Mouse (Mus musculus): ENCODE results near the gene Chrm4. TPM values are rescaled to one million over a fixed set of nuclear protein-coding genes. Genes with fewer than 3 reads are reported as not detected.

The Chrm4 gene
- polyA plus RNA-seq, 1 experiment from 2014 or later: not detected

DNA sequence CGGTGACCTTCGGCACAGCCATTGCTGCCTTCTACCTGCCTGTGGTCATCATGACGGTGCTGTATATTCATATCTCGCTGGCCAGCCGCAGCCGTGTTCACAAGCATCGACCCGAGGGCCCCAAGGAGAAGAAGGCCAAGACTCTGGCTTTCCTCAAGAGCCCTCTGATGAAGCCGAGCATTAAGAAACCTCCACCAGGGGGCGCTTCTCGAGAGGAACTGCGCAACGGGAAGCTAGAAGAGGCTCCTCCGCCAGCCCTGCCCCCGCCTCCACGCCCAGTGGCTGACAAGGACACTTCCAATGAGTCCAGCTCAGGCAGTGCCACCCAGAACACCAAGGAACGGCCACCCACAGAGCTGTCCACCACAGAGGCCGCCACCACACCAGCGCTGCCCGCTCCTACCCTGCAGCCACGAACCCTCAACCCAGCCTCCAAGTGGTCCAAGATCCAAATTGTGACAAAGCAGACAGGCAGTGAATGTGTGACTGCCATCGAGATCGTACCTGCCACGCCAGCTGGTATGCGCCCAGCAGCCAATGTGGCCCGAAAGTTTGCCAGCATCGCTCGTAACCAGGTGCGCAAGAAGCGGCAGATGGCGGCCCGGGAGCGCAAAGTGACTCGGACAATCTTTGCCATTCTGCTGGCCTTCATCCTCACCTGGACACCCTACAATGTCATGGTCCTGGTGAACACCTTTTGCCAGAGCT lies 931 bp downstream of the Chrm4 start:
- DNase-seq (ENCODE audit: low spot score): peak; percentile 88
- Histone ChIP-seq H3K4me3 (ENCODE audit: low read depth, low read length) (no peak overlapping the region), H3K27ac (ENCODE audit: low read depth) (no peak overlapping the region), H3K9me3 (ENCODE audit: control insufficient read depth, low read length) (no peaks in the 10 kb centered on the region), H3K27me3 (replicated peaks; ENCODE audit: control insufficient read depth, insufficient read depth, low read length) (peaks cover 17% of the 10 kb centered on the region), H3K9ac (ENCODE audit: low read length) (no peak overlapping the region), H3K4me1 (replicated peaks; ENCODE audit: control insufficient read depth, insufficient read depth, low read length) (peaks cover 15% of the 10 kb centered on the region), H3K4me2 (ENCODE audit: low read length) (0 out of 2 replicates have a peak overlapping the region, but pooled peaks have one; percentile 2), H3K36me3 (ENCODE audit: control insufficient read depth, insufficient read depth, low read length) (peaks cover under 1% of the 10 kb centered on the region; the same call in 1 of the 2 replicates)
- WGBS: 40% methylated on average over 34 of the region's 34 CpGs
- ATAC-seq (replicated peaks; ENCODE audit: low FRiP score, low TSS enrichment, low read depth): no peak

DNA sequence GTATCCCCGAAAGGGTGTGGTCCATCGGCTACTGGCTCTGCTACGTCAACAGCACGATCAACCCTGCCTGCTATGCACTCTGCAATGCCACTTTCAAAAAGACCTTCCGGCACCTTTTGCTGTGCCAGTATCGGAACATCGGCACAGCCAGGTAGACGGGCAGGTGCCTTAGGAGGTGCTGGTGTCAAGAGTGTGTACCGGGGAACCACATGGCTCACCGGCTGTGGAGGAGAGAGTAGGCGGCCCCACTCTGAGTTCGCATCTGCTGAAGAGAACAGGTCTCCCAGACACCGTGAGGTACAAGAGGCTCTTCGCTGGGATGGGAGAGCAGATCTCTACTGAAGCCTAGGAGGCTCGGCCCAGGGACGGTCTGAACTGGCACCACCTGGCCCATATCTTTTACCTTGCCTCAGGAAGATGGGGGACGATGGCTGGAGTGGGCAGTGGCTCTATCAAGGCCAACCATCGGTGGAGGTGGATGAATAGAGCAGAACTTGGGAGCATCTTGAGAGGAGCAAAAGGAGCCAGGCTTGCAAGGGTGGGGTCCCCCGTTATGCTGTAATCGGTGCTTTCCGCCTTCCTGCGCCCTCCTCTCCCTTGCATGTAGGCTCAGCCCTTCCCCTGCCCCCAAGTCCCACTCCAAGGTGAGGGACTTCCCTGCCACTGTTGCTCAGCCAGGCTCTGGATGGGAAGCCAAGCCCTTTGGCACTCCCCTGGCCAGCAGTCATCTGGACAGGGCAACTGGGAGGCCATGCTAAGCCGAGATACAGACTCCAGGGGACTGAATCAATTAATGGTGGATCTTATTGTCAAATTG lies 1.7 kb downstream of the Chrm4 start:
- DNase-seq (ENCODE audit: low spot score) (no peak), ATAC-seq (replicated peaks; ENCODE audit: low FRiP score, low TSS enrichment, low read depth) (no peak)
- Histone ChIP-seq H3K36me3 (ENCODE audit: control insufficient read depth, insufficient read depth, low read length) (peaks cover 8% of the 10 kb centered on the region; the same call in 1 of the 2 replicates), H3K27me3 (replicated peaks; ENCODE audit: control insufficient read depth, insufficient read depth, low read length) (peaks cover 9% of the 10 kb centered on the region), H3K27ac (ENCODE audit: low read depth) (no peak overlapping the region), H3K4me1 (replicated peaks; ENCODE audit: control insufficient read depth, insufficient read depth, low read length) (peaks cover 23% of the 10 kb centered on the region), H3K9ac (ENCODE audit: low read length) (no peak overlapping the region), H3K4me3 (ENCODE audit: low read depth, low read length) (no peak overlapping the region), H3K4me2 (ENCODE audit: low read length) (no peak overlapping the region), H3K9me3 (ENCODE audit: control insufficient read depth, low read length) (no peaks in the 10 kb centered on the region)
- WGBS: 65% methylated on average over 23 of the region's 23 CpGs

DNA sequence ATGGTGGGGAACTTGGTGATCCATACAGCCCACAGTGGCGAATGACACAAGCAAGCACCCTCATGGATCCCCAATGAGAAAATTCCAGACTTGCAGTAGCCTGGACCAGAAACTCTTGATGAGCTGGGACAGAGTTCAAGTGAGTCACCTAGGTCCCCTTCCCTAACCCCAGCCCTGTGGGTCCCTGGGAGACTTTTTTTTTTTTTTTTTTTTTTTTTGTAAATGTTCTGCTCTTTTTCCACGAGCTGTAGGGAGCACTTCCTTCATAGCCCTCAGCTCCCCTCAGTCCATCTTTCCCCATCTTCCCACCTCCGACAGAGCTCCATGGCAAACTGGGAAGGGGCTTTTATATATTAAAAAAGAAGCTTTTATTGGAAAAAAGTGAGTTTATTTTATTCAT lies 2.4 kb downstream of the Chrm4 start:
- DNase-seq (ENCODE audit: low spot score): no peak
- Histone ChIP-seq H3K9me3 (ENCODE audit: control insufficient read depth, low read length) (no peaks in the 10 kb centered on the region), H3K4me1 (replicated peaks; ENCODE audit: control insufficient read depth, insufficient read depth, low read length) (peaks cover 25% of the 10 kb centered on the region), H3K4me2 (ENCODE audit: low read length) (peak overlapping the region; percentile 76), H3K27me3 (replicated peaks; ENCODE audit: control insufficient read depth, insufficient read depth, low read length) (peaks cover 5% of the 10 kb centered on the region; the same call in 1 of the 2 replicates), H3K9ac (ENCODE audit: low read length) (no peak overlapping the region), H3K27ac (ENCODE audit: low read depth) (no peak overlapping the region), H3K36me3 (ENCODE audit: control insufficient read depth, insufficient read depth, low read length) (peaks cover 11% of the 10 kb centered on the region), H3K4me3 (ENCODE audit: low read depth, low read length) (peak overlapping the region; percentile 90; the same call in 1 of the 2 replicates)
- 46% methylated on average over 3 of the region's 3 CpGs for WGBS
- no peak for ATAC-seq (replicated peaks; ENCODE audit: low FRiP score, low TSS enrichment, low read depth)

DNA sequence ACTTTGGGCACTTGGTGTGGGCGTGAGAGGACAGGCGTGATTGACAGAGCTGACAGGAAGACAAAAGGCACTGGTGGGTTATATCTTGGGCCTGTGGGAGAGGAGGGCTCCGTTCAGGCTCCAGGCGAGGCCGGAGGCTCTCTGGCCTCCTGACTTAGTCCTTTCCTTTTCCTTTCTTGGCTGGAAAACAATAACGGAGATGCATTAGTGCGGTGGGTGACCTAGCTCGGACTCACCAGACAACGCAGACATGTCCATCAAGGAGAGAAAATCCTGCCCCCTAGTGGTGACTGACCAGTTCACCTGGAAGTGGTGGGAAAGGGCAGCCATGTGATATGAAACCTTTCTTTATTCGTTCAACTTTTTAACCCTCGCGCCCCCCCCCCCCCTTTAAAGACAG lies 2.9 kb downstream of the Chrm4 start:
- DNase-seq (ENCODE audit: low spot score) (peak; percentile 84), ATAC-seq (replicated peaks; ENCODE audit: low FRiP score, low TSS enrichment, low read depth) (no peak)
- WGBS: 10% methylated on average over 12 of the region's 12 CpGs
- no peaks in the 10 kb centered on the region for H3K27me3 ChIP-seq (replicated peaks; ENCODE audit: control insufficient read depth, insufficient read depth, low read length)
- H3K4me3 ChIP-seq (ENCODE audit: low read depth, low read length): peak overlapping the region; percentile 90
- H3K9me3 ChIP-seq (ENCODE audit: control insufficient read depth, low read length): no peaks in the 10 kb centered on the region
- peaks cover 25% of the 10 kb centered on the region for H3K4me1 ChIP-seq (replicated peaks; ENCODE audit: control insufficient read depth, insufficient read depth, low read length)
- H3K4me2 ChIP-seq (ENCODE audit: low read length): peak overlapping the region; percentile 76
- H3K9ac ChIP-seq (ENCODE audit: low read length): peak overlapping the region; percentile 99
- peaks cover 16% of the 10 kb centered on the region for H3K36me3 ChIP-seq (ENCODE audit: control insufficient read depth, insufficient read depth, low read length)
- no peak overlapping the region for H3K27ac ChIP-seq (ENCODE audit: low read depth)

DNA sequence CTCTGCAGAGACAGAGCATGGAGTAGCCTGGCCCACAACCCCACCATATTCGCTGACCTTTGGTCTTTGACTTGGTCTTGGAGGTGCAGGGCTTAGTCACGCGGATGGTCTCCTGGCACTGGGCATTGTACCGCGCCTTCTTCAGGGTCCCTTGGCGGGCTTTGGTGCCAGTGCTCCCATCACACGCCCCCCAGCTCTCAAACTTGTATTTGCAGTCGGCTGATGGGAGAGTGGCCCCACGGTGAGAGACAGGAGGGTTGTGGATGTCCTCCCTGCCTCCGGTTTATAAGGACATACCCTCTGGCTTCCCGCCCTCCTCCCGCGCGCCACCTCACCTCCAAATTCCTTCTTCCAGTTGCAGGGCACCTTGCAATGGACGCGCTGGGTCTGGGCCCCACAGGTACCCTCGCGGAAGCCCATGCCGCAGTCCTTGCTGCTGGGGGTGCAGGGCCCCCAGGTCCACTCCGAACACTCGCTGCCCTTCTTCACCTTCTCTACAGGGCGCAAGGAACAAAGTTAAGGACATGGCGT lies 3.8 kb downstream of the Chrm4 start:
- Histone ChIP-seq H3K9ac (ENCODE audit: low read length) (peak overlapping the region; percentile 99), H3K9me3 (ENCODE audit: control insufficient read depth, low read length) (no peaks in the 10 kb centered on the region), H3K36me3 (ENCODE audit: control insufficient read depth, insufficient read depth, low read length) (peaks cover 24% of the 10 kb centered on the region), H3K4me3 (ENCODE audit: low read depth, low read length) (peak overlapping the region; percentile 90), H3K27ac (ENCODE audit: low read depth) (peak overlapping the region; percentile 98), H3K4me2 (ENCODE audit: low read length) (peak overlapping the region; percentile 76), H3K27me3 (replicated peaks; ENCODE audit: control insufficient read depth, insufficient read depth, low read length) (no peaks in the 10 kb centered on the region), H3K4me1 (replicated peaks; ENCODE audit: control insufficient read depth, insufficient read depth, low read length) (peaks cover 25% of the 10 kb centered on the region)
- WGBS: 2% methylated on average over 23 of the region's 23 CpGs
- ATAC-seq (replicated peaks; ENCODE audit: low FRiP score, low TSS enrichment, low read depth) (no peak), DNase-seq (ENCODE audit: low spot score) (peak; percentile 75)

DNA sequence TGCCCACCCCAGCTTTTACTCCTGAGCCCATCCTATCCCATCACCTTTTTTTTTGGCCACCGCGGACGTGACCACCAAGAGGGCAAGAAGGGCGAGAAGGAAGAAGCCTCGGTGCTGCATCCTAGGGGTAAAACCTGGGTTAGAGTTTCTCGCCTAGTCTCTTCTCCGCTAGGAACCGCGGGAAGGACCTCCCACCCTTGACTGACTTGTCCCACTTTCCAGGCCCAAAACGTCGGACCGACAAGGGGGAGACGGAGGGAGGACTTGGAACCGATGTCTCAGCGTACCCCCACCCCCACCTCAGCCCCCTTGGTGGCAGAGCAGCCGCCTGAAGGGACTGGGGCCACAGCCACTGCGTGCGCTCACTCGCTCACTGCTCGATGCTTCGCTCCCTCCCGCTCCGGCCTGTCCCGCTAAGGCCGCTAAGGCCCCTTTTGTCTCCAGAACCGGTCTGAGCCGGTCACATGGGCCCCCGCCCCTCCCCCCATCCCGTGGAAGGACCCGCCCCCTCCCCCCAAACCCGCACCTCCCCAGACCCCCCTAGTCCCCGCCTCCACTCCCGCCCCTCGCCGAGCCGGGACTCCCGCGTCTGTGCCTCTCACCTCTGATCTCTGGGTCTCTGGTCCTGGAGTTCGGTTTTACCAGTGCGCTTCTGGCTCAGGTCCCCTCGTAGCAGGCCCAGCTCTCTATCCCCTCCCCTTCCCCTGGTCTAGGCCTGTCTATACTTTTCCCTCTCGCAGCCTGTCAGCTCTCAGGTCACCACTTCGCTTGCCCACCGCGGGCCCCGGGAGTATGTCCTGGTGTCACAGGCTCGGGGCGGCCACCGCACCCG lies 4.5 kb downstream of the Chrm4 start:
- peak overlapping the region; percentile 90 for H3K4me3 ChIP-seq (ENCODE audit: low read depth, low read length)
- peaks cover 31% of the 10 kb centered on the region for H3K36me3 ChIP-seq (ENCODE audit: control insufficient read depth, insufficient read depth, low read length)
- H3K4me2 ChIP-seq (ENCODE audit: low read length): peak overlapping the region; percentile 76
- H3K9me3 ChIP-seq (ENCODE audit: control insufficient read depth, low read length): no peaks in the 10 kb centered on the region
- DNase-seq (ENCODE audit: low spot score) (peak; percentile 91), ATAC-seq (replicated peaks; ENCODE audit: low FRiP score, low TSS enrichment, low read depth) (peak; percentile 64)
- H3K27ac ChIP-seq (ENCODE audit: low read depth): peak overlapping the region; percentile 98
- no peaks in the 10 kb centered on the region for H3K27me3 ChIP-seq (replicated peaks; ENCODE audit: control insufficient read depth, insufficient read depth, low read length)
- WGBS: 2% methylated on average over 48 of the region's 50 CpGs
- peaks cover 25% of the 10 kb centered on the region for H3K4me1 ChIP-seq (replicated peaks; ENCODE audit: control insufficient read depth, insufficient read depth, low read length)
- peak overlapping the region; percentile 99 for H3K9ac ChIP-seq (ENCODE audit: low read length)

DNA sequence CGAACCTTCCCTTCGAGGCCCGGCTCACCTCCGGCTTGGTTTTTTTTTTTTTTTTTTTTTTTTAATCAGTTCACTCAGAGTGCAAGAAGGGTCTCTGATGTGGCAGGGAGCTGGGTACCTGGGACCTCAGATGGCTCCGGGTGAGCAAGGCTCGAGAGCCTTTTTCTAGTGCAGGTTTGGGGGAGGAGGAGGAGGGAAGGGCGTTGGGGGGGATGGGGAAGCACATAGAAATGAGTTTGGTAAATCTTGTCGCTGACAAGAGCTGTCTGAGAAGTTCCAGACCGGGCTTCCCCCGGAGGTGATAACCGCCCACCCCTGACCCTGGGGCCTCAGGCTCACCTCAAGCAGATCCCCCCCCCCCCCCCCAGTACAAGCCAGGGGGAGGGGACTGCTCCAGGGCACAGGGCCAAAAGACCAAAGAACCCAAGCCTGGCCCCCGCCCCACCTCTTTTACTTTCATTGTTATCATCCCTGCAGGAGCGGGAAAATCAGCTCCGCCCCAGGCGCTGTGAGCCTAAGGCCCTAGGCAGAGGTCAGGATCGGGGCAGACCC lies 5.2 kb downstream of the Chrm4 start, which contains the start of gene Mdk:
TSS of gene Mdk (minus strand) at position 138 of the 552 bp plus-strand sequence.
- H3K27me3 ChIP-seq (replicated peaks; ENCODE audit: control insufficient read depth, insufficient read depth, low read length): no peaks in the 10 kb centered on the region
- 3% methylated on average over 16 of the region's 16 CpGs for WGBS
- peaks cover 25% of the 10 kb centered on the region for H3K4me1 ChIP-seq (replicated peaks; ENCODE audit: control insufficient read depth, insufficient read depth, low read length)
- H3K9me3 ChIP-seq (ENCODE audit: control insufficient read depth, low read length): no peaks in the 10 kb centered on the region
- peak within 1 kb of the TSS; percentile 98 for H3K27ac ChIP-seq (ENCODE audit: low read depth)
- H3K36me3 ChIP-seq (ENCODE audit: control insufficient read depth, insufficient read depth, low read length): peaks cover 38% of the 10 kb centered on the region
- H3K4me3 ChIP-seq (ENCODE audit: low read depth, low read length): peak within 1 kb of the TSS; percentile 90
- peak within 1 kb of the TSS; percentile 76 for H3K4me2 ChIP-seq (ENCODE audit: low read length)
- peak within 1 kb of the TSS; percentile 99 for H3K9ac ChIP-seq (ENCODE audit: low read length)
- DNase-seq (ENCODE audit: low spot score) (peak; percentile 88), ATAC-seq (replicated peaks; ENCODE audit: low FRiP score, low TSS enrichment, low read depth) (peak; percentile 18)
